Mouse (Mus musculus) neural tube, embryonic 10.5 days (tissue): Measurements from ENCODE around the gene Gpr68.

Experiments used
- DNase-seq: peaks from one replicate; pipeline ENCODE4 v3.0.0-alpha.2; 2017; ENCODE audit warnings: low spot score; ENCODE audit errors: extremely low spot score

Gene Gpr68

GRCm38 (mm10) chr12:100873612-100874011 lies 34.4 kb downstream of the Gpr68 start:
- no peak for DNase-seq

GRCm38 (mm10) chr12:100871841-100872240 lies 36.2 kb downstream of the Gpr68 start:
- DNase-seq, result no peak

- DNase-seq, result no peak
Measured at GRCm38 (mm10) chr12:100871234-100871633, 36.8 kb downstream of the Gpr68 start.

GRCm38 (mm10) chr12:100868049-100868622 lies 39.9 kb downstream of the Gpr68 start:
- DNase-seq, result no peak

GRCm38 (mm10) chr12:100867097-100867496 lies 40.9 kb downstream of the Gpr68 start:
- no peak for DNase-seq

- no peak for DNase-seq
Measured at GRCm38 (mm10) chr12:100865509-100866078, 42.4 kb downstream of the Gpr68 start.

GRCm38 (mm10) chr12:100865072-100865471 lies 42.9 kb downstream of the Gpr68 start:
- DNase-seq, result no peak

- DNase-seq, result no peak
Measured at GRCm38 (mm10) chr12:100862856-100863446, 45.0 kb downstream of the Gpr68 start.

- DNase-seq, result no peak
Measured at GRCm38 (mm10) chr12:100862272-100862671, 45.7 kb downstream of the Gpr68 start.

GRCm38 (mm10) chr12:100857791-100858190 lies 50.2 kb downstream of the Gpr68 start:
- no peak for DNase-seq

GRCm38 (mm10) chr12:100856337-100856736 lies 51.7 kb downstream of the Gpr68 start:
- DNase-seq, result no peak

- no peak for DNase-seq
Measured at GRCm38 (mm10) chr12:100852370-100852769, 55.6 kb downstream of the Gpr68 start.

GRCm38 (mm10) chr12:100849421-100850138 lies 58.4 kb downstream of the Gpr68 start:
- DNase-seq, result peak; percentile 45

GRCm38 (mm10) chr12:100847437-100848080 lies 60.4 kb downstream of the Gpr68 start:
- DNase-seq, result no peak

- DNase-seq, result no peak
Measured at GRCm38 (mm10) chr12:100846566-100846965, 61.4 kb downstream of the Gpr68 start.

- no peak for DNase-seq
Measured at GRCm38 (mm10) chr12:100845829-100846228, 62.2 kb downstream of the Gpr68 start.

GRCm38 (mm10) chr12:100844546-100844945 lies 63.5 kb downstream of the Gpr68 start:
- no peak for DNase-seq

GRCm38 (mm10) chr12:100843171-100843570 lies 64.8 kb downstream of the Gpr68 start:
- no peak for DNase-seq

GRCm38 (mm10) chr12:100841211-100841792 lies 66.7 kb downstream of the Gpr68 start:
- peak; percentile 85 for DNase-seq

GRCm38 (mm10) chr12:100839926-100840325 lies 68.1 kb downstream of the Gpr68 start:
- no peak for DNase-seq

GRCm38 (mm10) chr12:100839079-100839600 lies 68.9 kb downstream of the Gpr68 start:
- DNase-seq, result no peak
